Mouse (Mus musculus) hindbrain, embryonic 16.5 days (tissue): ENCODE measurements around the gene Nav2. TPM values are rescaled to one million over a fixed set of nuclear protein-coding genes. Genes with fewer than 3 reads are reported as not detected.

Source experiments
- ATAC-seq: fragments of 200-750 bp; cut with Nextera tagmentation; 2 replicates; pipeline ENCODE4 v1.8.0; 2017; ENCODE audit warnings: moderate TSS enrichment, moderate library complexity
- H3K27ac ChIP-seq: fragments of 300-500 bp; sonication (generic); 2 replicates; pipeline ENCODE4 v1.5.1; 2014; ENCODE audit warnings: low read depth, mild to moderate bottlenecking, control low read depth, low read length, moderate library complexity
- H3K27me3 ChIP-seq: fragments of 300-500 bp; sonication (generic); replicated peaks from 2 replicates; pipeline ENCODE4 v1.6.1; 2014; ENCODE audit warnings: low read length; ENCODE audit not compliant: control insufficient read depth, insufficient read depth
- H3K36me3 ChIP-seq: fragments of 300-500 bp; sonication (generic); 2 replicates; pipeline ENCODE4 v1.6.1; 2014; ENCODE audit warnings: mild to moderate bottlenecking, low read length, moderate library complexity, mixed read lengths; ENCODE audit not compliant: control insufficient read depth, insufficient read depth
- H3K4me1 ChIP-seq: fragments of 300-500 bp; sonication (generic); 2 replicates; pipeline ENCODE4 v1.6.1; 2014; ENCODE audit warnings: low read depth, low read length; ENCODE audit not compliant: control insufficient read depth, insufficient read depth
- H3K4me2 ChIP-seq: fragments of 300-500 bp; sonication (generic); 2 replicates; pipeline ENCODE4 v1.6.1; 2014; ENCODE audit warnings: mild to moderate bottlenecking, low read length, control low read depth, moderate library complexity
- H3K4me3 ChIP-seq: fragments of 300-500 bp; sonication (generic); 2 replicates; pipeline ENCODE4 v1.5.1; 2014; ENCODE audit warnings: mild to moderate bottlenecking, low read length, control low read depth, moderate library complexity
- H3K9ac ChIP-seq: fragments of 300-500 bp; sonication (generic); 2 replicates; pipeline ENCODE4 v1.6.1; 2014; ENCODE audit warnings: low read depth, mild to moderate bottlenecking, control low read depth, low read length, moderate library complexity
- H3K9me3 ChIP-seq: fragments of 300-500 bp; sonication (generic); 2 replicates; pipeline ENCODE4 v1.6.1; 2014; ENCODE audit warnings: mild to moderate bottlenecking, low read length, moderate library complexity; ENCODE audit not compliant: control insufficient read depth
- WGBS: fragments of 180-500 bp; shearing (Covaris S2); extraction: QIAGEN DNeasy Blood & Tissue Kit; methylation state at CpG from one replicate; pipeline ENCODE4 v1.1.7; 2014; 5-methylcytosine and 5-hydroxymethylcytosine counted together
- polyA plus RNA-seq: library from polyadenylated mRNA; unstranded; fragments of >200 nt; fragmentation: Nextera tagmentation; extraction: Ambion mirVana; gene quantifications from 2 replicates; pipeline ENCODE4 v1.2.1, GENCODE M21; 2015

Nav2 gene
- polyA plus RNA-seq, 1 experiment from 2014 or later: 27.9 TPM

DNA sequence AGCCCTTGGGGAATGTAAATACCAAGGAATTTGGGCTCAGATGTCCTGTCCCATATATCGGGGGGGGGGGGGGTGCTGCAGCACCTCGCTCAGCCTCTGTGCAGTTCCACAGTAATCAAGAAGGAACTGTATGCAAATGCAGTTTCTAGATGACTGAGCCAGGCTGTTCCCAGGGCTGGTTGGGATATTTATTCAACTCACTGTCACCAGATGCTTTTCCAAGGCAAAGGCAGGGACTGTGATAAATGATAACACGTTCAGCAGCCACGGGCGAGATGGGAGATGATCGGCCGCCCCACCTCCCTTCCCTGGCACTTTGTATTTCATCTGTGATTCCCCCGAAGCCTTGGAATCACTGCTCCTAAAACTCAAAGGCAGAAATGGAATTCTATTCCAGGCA lies 176.3 kb downstream of the Nav2 start:
- peak overlapping the region; percentile 24; the same call in 1 of the 2 replicates for H3K9ac ChIP-seq
- no peak for ATAC-seq
- H3K27ac ChIP-seq: peak overlapping the region; percentile 37
- H3K27me3 ChIP-seq: no peaks in the 10 kb centered on the region
- no peaks in the 10 kb centered on the region for H3K9me3 ChIP-seq
- WGBS: 14% methylated on average over 8 of the region's 8 CpGs
- no peak overlapping the region for H3K4me2 ChIP-seq
- H3K36me3 ChIP-seq: no peaks in the 10 kb centered on the region
- H3K4me1 ChIP-seq: peaks cover 51% of the 10 kb centered on the region
- H3K4me3 ChIP-seq: no peak overlapping the region

DNA sequence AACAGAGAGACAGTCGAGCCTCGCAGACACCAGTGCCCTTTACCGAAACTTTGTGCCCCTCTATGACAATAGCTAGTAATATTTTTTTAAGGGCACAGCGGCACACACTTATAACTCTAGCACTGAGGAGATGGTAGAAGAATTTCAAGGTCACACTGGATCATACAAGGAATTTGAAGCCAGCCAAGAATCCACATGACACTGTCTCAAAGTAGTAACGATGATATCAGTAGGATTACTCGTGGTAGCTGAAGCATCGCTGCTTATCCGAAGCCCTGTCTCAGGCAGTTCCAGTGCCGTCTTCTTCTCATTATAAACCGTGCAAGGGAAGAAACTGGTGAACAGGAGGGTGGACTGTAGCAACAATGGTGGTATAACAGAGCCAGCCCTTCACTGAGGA lies 177.2 kb downstream of the Nav2 start:
- H3K4me1 ChIP-seq: peaks cover 54% of the 10 kb centered on the region
- WGBS: 60% methylated on average over 10 of the region's 10 CpGs
- H3K9ac ChIP-seq: no peak overlapping the region

DNA sequence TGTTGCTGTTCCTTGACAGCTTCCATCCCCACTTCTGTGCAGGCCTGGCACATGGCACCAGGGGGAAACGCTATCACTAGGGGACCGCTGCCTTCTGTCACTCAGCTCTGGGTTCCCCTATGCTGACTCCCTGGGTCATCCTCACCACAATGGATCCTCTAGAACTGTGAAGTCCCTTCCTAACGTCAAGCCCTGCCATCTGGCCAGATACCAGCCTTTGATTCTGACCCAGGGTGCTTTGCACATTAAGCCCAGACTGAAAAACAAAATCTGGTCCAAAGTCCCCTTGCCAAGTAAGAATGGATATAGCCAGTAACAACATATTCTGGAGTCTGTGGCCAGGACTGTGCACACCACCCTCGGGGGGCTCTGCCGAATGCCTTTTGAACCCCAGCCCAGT lies 178.6 kb downstream of the Nav2 start:
- Histone ChIP-seq H3K4me3 (no peak overlapping the region), H3K36me3 (no peaks in the 10 kb centered on the region), H3K9ac (no peak overlapping the region), H3K4me1 (peaks cover 62% of the 10 kb centered on the region), H3K27ac (no peak overlapping the region), H3K9me3 (no peaks in the 10 kb centered on the region), H3K4me2 (no peak overlapping the region), H3K27me3 (no peaks in the 10 kb centered on the region)
- ATAC-seq: peak; percentile 31; the same call in 1 of the 2 replicates
- 46% methylated on average over 5 of the region's 5 CpGs for WGBS

More for the DNA sequence above, 177.2 kb downstream of the Nav2 start:
- no peaks in the 10 kb centered on the region for H3K9me3 ChIP-seq
- no peaks in the 10 kb centered on the region for H3K27me3 ChIP-seq
- H3K4me2 ChIP-seq: no peak overlapping the region
- no peak overlapping the region for H3K4me3 ChIP-seq
- H3K36me3 ChIP-seq: no peaks in the 10 kb centered on the region
- no peak for ATAC-seq
- no peak overlapping the region; the same call in 1 of the 2 replicates for H3K27ac ChIP-seq

DNA sequence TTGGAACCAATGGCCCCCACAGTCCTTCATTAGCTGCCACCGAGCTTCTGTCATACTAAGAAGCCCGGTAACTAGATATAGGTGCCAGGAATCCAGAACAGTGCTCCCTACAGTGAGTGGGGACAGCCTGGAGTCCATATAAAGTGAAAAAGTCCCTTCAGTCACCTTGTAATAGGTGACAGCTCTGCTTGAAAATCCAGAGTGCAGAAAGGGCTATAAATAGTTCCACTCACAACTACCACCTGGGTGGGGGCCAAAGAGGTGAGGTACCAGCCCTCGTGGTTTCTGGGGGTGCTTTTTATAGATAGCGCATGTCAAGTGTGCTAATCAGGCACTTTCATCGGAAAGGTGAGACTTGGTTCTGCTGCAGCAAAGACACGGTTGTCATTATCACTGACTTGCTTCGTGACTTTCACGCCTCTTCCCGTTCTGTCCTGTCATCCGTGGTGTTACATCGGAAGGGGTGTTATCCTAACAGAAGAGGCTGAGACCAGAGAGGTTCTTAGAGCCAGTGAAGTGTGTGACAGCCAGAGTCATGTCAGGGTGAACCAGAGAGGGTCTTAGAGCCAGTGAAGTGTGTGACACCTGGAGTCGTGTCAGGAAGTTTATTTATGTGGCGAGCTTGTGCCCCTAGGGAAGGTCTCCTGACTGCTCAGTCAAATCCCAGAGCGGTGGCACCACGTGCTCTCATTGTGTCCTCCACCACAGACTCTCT lies 179.8 kb downstream of the Nav2 start:
- no peak for ATAC-seq
- no peaks in the 10 kb centered on the region for H3K27me3 ChIP-seq
- WGBS: 60% methylated on average over 15 of the region's 15 CpGs
- H3K9me3 ChIP-seq: no peaks in the 10 kb centered on the region
- H3K4me3 ChIP-seq: no peak overlapping the region
- no peak overlapping the region for H3K9ac ChIP-seq
- no peak overlapping the region for H3K4me2 ChIP-seq
- no peak overlapping the region for H3K27ac ChIP-seq
- H3K36me3 ChIP-seq: no peaks in the 10 kb centered on the region
- H3K4me1 ChIP-seq: peaks cover 50% of the 10 kb centered on the region

DNA sequence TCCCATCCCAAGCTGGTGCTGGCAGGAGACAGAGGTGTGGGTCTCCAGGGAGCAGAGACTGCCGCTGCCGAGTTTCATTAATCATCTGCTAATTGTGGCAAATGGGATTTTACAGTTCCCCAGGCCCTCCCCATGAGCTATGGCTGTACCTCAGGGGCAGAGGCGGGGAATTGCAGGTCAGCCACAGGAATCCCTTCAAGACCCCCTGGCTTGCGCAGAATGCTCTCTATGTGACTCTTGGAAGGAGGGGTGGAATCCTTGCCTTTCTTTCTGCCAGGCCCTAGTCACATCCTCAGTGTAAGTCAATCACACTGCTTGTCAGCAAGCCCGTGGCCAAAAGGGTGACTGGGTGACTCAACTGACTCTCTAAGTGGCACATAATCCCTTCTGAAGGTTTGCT lies 182.9 kb downstream of the Nav2 start:
- Histone ChIP-seq H3K4me2 (no peak overlapping the region), H3K9ac (no peak overlapping the region), H3K36me3 (no peaks in the 10 kb centered on the region), H3K4me1 (peaks cover 22% of the 10 kb centered on the region), H3K4me3 (no peak overlapping the region), H3K27me3 (no peaks in the 10 kb centered on the region), H3K27ac (no peak overlapping the region), H3K9me3 (no peaks in the 10 kb centered on the region)
- no peak for ATAC-seq
- WGBS: 36% methylated on average over 5 of the region's 5 CpGs

DNA sequence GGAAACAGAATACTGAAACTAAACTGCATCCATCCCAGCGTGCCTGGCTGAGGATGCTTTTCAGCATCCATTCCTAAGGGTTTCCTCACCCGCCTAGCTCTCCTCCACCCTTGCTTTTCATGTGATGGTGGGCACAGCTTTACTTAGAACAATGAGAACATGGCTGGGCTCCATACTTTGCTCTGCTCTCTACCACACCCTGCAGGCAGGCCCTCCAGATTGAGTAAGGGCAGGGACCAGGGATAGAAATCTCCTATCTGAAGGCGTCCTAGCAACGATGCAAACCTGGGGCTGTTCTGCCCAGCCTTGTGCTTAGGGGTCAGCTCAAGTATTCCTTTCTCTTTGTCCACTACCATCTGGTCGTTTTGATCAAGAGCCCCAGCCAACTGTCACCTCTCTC lies 183.4 kb downstream of the Nav2 start:
- ATAC-seq: no peak
- WGBS: 59% methylated on average over 5 of the region's 5 CpGs
- H3K4me1 ChIP-seq: peaks cover 20% of the 10 kb centered on the region
- no peaks in the 10 kb centered on the region for H3K36me3 ChIP-seq
- H3K9me3 ChIP-seq: no peaks in the 10 kb centered on the region
- no peak overlapping the region for H3K9ac ChIP-seq
- H3K4me2 ChIP-seq: no peak overlapping the region
- no peaks in the 10 kb centered on the region for H3K27me3 ChIP-seq
- no peak overlapping the region for H3K4me3 ChIP-seq
- H3K27ac ChIP-seq: no peak overlapping the region

DNA sequence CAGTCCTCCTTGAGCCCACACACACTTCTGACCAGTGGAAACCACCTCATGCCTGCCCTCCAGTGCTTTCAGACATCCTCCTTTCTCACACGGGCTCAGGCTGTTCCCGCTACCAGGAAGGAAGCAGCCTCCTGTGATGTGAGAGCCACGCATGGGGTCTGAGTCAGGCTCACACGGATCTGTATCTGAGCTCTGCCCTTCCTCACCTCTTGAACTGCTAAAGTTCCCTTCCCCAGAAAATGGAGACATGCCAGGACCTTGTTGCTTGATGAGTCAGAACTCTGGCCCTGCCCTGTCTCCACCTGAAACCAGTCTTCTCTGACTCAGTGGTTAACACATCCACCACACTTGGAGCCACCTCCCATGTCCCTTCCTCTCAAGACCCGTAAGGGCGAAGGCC lies 185.1 kb downstream of the Nav2 start:
- no peak overlapping the region for H3K4me3 ChIP-seq
- 80% methylated on average over 6 of the region's 6 CpGs for WGBS
- no peaks in the 10 kb centered on the region for H3K36me3 ChIP-seq
- H3K9me3 ChIP-seq: no peaks in the 10 kb centered on the region
- H3K4me1 ChIP-seq: peaks cover 13% of the 10 kb centered on the region
- H3K9ac ChIP-seq: no peak overlapping the region
- H3K4me2 ChIP-seq: no peak overlapping the region
- ATAC-seq: no peak
- H3K27ac ChIP-seq: no peak overlapping the region
- no peaks in the 10 kb centered on the region; the same call in 1 of the 2 replicates for H3K27me3 ChIP-seq

DNA sequence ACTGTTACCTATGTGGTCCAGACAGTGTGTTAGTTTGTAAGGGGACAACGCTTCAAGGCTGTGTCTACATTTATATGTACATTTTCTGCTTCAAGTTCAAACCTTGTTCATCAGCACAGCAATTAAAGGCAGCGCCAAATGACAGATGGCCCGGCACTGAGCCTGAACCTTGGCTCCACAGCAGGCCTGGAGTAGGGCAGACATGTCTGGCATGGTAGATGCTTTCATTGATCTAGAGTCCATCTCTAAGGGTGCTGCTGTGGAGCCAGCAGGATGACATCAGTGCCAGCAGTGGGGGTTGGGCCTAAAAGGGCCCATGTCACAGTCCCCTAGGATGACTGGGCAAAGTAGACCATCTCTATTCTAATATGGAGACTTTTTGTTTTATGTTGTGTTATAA lies 186.0 kb downstream of the Nav2 start:
- 76% methylated on average over 3 of the region's 3 CpGs for WGBS
- peak; percentile 62 for ATAC-seq

DNA sequence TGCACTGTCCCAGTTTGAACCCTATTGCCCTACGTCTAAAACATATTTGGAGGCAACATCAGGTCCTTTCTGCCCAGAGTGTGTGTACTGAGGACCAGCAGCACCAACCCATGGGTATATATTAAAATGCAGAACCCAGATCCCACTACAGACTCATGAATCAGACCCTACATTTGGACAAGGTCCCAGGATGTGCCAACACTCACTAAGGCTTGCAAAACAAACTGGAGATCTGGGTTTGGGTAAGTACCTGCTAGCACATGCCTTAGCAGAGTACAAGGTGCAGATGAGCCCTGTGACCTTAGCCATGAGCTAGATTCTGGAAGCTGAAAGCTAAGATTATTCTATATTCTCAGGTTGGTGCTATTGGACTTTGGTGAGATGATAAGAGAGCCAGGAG lies 192.8 kb downstream of the Nav2 start:
- Histone ChIP-seq H3K36me3 (no peaks in the 10 kb centered on the region), H3K9me3 (no peaks in the 10 kb centered on the region), H3K27ac (no peak overlapping the region), H3K4me3 (no peak overlapping the region), H3K4me1 (peaks cover 12% of the 10 kb centered on the region), H3K27me3 (no peaks in the 10 kb centered on the region; the same call in 1 of the 2 replicates), H3K9ac (no peak overlapping the region), H3K4me2 (no peak overlapping the region)
- 77% methylated on average over 1 of the region's 1 CpGs for whole genome bisulfite sequencing
- no peak for ATAC-seq

More for the DNA sequence above, 186.0 kb downstream of the Nav2 start:
- H3K27me3 ChIP-seq: no peaks in the 10 kb centered on the region; the same call in 1 of the 2 replicates
- H3K4me3 ChIP-seq: no peak overlapping the region
- no peaks in the 10 kb centered on the region for H3K36me3 ChIP-seq
- no peaks in the 10 kb centered on the region for H3K9me3 ChIP-seq
- H3K9ac ChIP-seq: no peak overlapping the region
- H3K4me2 ChIP-seq: no peak overlapping the region
- H3K4me1 ChIP-seq: peaks cover 10% of the 10 kb centered on the region
- H3K27ac ChIP-seq: no peak overlapping the region
